Mouse (Mus musculus): Measurements from ENCODE around the gene Hemk1. TPM values are rescaled to one million over a fixed set of nuclear protein-coding genes. Genes with fewer than 3 reads are reported as not detected.

Hemk1 gene
- total RNA-seq, 1 experiment = 29.1 TPM

GRCm38 (mm10) chr9:107297059-107297458, 41.1 kb downstream of the Hemk1 start:
- Histone ChIP-seq H3K36me3 (ENCODE audit: control insufficient read depth, insufficient read depth, low read length, poor library complexity, severe bottlenecking) (peaks cover 7% of the 10 kb centered on the region; the same call in 1 of the 2 replicates), H3K4me1 (ENCODE audit: control insufficient read depth in 2 of 2, insufficient read depth in 2 of 2, low read length in 2 of 2, poor library complexity in 1 of 2) (peaks cover 0 to 19% of the 10 kb centered on the region in 2 experiments; a peak in 2 of 4 replicates), H3K4me3 (ENCODE audit: insufficient read depth in 1 of 2, low read depth in 1 of 2, low read length in 2 of 2, poor library complexity in 1 of 2, severe bottlenecking in 1 of 2) (peak overlapping the region; percentile 51 to 78), H3K9me3 (ENCODE audit: control insufficient read depth, insufficient read depth, low read depth, low read length) (no peaks in the 10 kb centered on the region), H3K27ac (ENCODE audit: insufficient read depth, low read depth, low read length, poor library complexity, severe bottlenecking) (no peak overlapping the region), H3K9ac (ENCODE audit: insufficient read depth, low read depth, low read length, poor library complexity, severe bottlenecking) (peak overlapping the region; percentile 46; the same call in 1 of the 2 replicates)
- in situ Hi-C loops (cut with MboI; ENCODE audit: low sequenced_read_pairs in 2 of 2, unreplicated experiment in 2 of 2) = loop anchor here in 1 of 2 experiments (10.0 kb wide), 1 partner anchor 392 kb away; no protein-coding TSS in a partner anchor
- no peak for DNase-seq (ENCODE audit: low read depth, low spot score)
- no peak for TF ChIP-seq MAFK (IDR thresholded peaks at IDR 0.05; ENCODE audit: insufficient read depth, low read depth, low read length)
- no peak for TF ChIP-seq HCFC1 (IDR thresholded peaks at IDR 0.05; ENCODE audit: borderline replicate concordance, insufficient read depth, low read length)
- TF ChIP-seq CHD2 (IDR thresholded peaks at IDR 0.05; ENCODE audit: low read depth, low read length) = no peak
- TF ChIP-seq ZC3H11A (IDR thresholded peaks at IDR 0.05; ENCODE audit: borderline replicate concordance, low read depth, low read length) = no peak
- TF ChIP-seq ZNF384 (IDR thresholded peaks at IDR 0.05; ENCODE audit: low read depth, low read length) = no peak

GRCm38 (mm10) chr9:107296501-107296965, 41.6 kb downstream of the Hemk1 start:
- H3K9me3 ChIP-seq (ENCODE audit: control insufficient read depth, insufficient read depth, low read depth, low read length) = no peaks in the 10 kb centered on the region
- in situ Hi-C loops (cut with MboI; ENCODE audit: low sequenced_read_pairs in 2 of 2, unreplicated experiment in 2 of 2) = loop anchor here in 1 of 2 experiments (10.0 kb wide), 1 partner anchor 392 kb away; no protein-coding TSS in a partner anchor
- peak overlapping the region; percentile 51 to 78 for H3K4me3 ChIP-seq (ENCODE audit: insufficient read depth in 1 of 2, low read depth in 1 of 2, low read length in 2 of 2, poor library complexity in 1 of 2, severe bottlenecking in 1 of 2)
- no peak overlapping the region; the same call in 1 of the 2 replicates for H3K27ac ChIP-seq (ENCODE audit: insufficient read depth, low read depth, low read length, poor library complexity, severe bottlenecking)
- peak; percentile 94 for DNase-seq (ENCODE audit: low read depth, low spot score)
- H3K36me3 ChIP-seq (ENCODE audit: control insufficient read depth, insufficient read depth, low read length, poor library complexity, severe bottlenecking) = peaks cover 7% of the 10 kb centered on the region; the same call in 1 of the 2 replicates
- TF ChIP-seq HCFC1 (IDR thresholded peaks at IDR 0.05; ENCODE audit: borderline replicate concordance, insufficient read depth, low read length) (no peak), CHD2 (IDR thresholded peaks at IDR 0.05; ENCODE audit: low read depth, low read length) (peak; percentile 89)
- peaks cover 0 to 15% of the 10 kb centered on the region in 2 experiments; a peak in 2 of 4 replicates for H3K4me1 ChIP-seq (ENCODE audit: control insufficient read depth in 2 of 2, insufficient read depth in 2 of 2, low read length in 2 of 2, poor library complexity in 1 of 2)
- peak overlapping the region; percentile 46 for H3K9ac ChIP-seq (ENCODE audit: insufficient read depth, low read depth, low read length, poor library complexity, severe bottlenecking)

DNA sequence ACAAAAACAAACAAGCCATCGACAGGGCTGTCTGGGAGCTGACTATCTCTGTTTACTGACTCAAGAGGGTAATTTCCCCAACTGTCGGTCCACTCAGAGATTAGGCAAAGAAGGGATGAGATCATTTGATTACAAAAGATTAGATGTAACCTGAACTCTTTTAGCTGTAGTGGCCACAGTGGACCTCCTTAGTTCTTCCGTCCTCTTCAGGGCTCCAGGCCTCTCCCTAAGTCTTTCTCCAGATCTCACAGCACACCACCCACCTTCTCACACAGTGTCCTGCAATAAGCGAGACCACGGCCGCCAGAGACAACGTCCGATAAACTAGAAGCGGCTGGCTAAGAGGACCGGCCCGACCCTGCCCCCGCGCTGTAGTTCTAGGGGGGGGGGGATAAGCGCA, 42.1 kb downstream of the Hemk1 start:
- no peak overlapping the region for H3K27ac ChIP-seq (ENCODE audit: insufficient read depth, low read depth, low read length, poor library complexity, severe bottlenecking)
- in situ Hi-C loops (cut with MboI; ENCODE audit: low sequenced_read_pairs in 2 of 2, unreplicated experiment in 2 of 2) = loop anchor here in 1 of 2 experiments (10.0 kb wide), 1 partner anchor 391 kb away; no protein-coding TSS in a partner anchor

GRCm38 (mm10) chr9:107296016-107296040, 42.3 kb downstream of the Hemk1 start, which contains the start of gene Cish:
Gene Cish (plus strand): TSS chr9:107296026.
- in situ Hi-C loops (cut with MboI; ENCODE audit: low sequenced_read_pairs in 2 of 2, unreplicated experiment in 2 of 2) = loop anchor here in 1 of 2 experiments (10.0 kb wide), 1 partner anchor 391 kb away; no protein-coding TSS in a partner anchor
- no peak for DNase-seq (ENCODE audit: low read depth, low spot score)
- H3K9ac ChIP-seq (ENCODE audit: insufficient read depth, low read depth, low read length, poor library complexity, severe bottlenecking) = peak within 1 kb of the TSS; percentile 46
- H3K4me3 ChIP-seq (ENCODE audit: insufficient read depth in 1 of 2, low read depth in 1 of 2, low read length in 2 of 2, poor library complexity in 1 of 2, severe bottlenecking in 1 of 2) = peak within 1 kb of the TSS; percentile 51 to 78
- peaks cover 5% of the 10 kb centered on the region; the same call in 1 of the 2 replicates for H3K36me3 ChIP-seq (ENCODE audit: control insufficient read depth, insufficient read depth, low read length, poor library complexity, severe bottlenecking)
- H3K4me1 ChIP-seq (ENCODE audit: control insufficient read depth in 2 of 2, insufficient read depth in 2 of 2, low read length in 2 of 2, poor library complexity in 1 of 2) = peaks cover 0 to 12% of the 10 kb centered on the region in 2 experiments; a peak in 2 of 4 replicates
- no peaks in the 10 kb centered on the region for H3K9me3 ChIP-seq (ENCODE audit: control insufficient read depth, insufficient read depth, low read depth, low read length)
- H3K27ac ChIP-seq (ENCODE audit: insufficient read depth, low read depth, low read length, poor library complexity, severe bottlenecking) = no peak within 1 kb of the TSS; the same call in 1 of the 2 replicates
- no peak for TF ChIP-seq ZC3H11A (IDR thresholded peaks at IDR 0.05; ENCODE audit: borderline replicate concordance, low read depth, low read length)
- TF ChIP-seq HCFC1 (IDR thresholded peaks at IDR 0.05; ENCODE audit: borderline replicate concordance, insufficient read depth, low read length) = no peak
- TF ChIP-seq ZNF384 (IDR thresholded peaks at IDR 0.05; ENCODE audit: low read depth, low read length) = no peak
- no peak for TF ChIP-seq MAFK (IDR thresholded peaks at IDR 0.05; ENCODE audit: insufficient read depth, low read depth, low read length)
- TF ChIP-seq CHD2 (IDR thresholded peaks at IDR 0.05; ENCODE audit: low read depth, low read length) = no peak

More for the DNA sequence above, 42.1 kb downstream of the Hemk1 start:
- Histone ChIP-seq H3K9me3 (ENCODE audit: control insufficient read depth, insufficient read depth, low read depth, low read length) (no peaks in the 10 kb centered on the region), H3K4me1 (ENCODE audit: control insufficient read depth in 2 of 2, insufficient read depth in 2 of 2, low read length in 2 of 2, poor library complexity in 1 of 2) (peaks cover 0 to 12% of the 10 kb centered on the region in 2 experiments; a peak in 2 of 4 replicates), H3K9ac (ENCODE audit: insufficient read depth, low read depth, low read length, poor library complexity, severe bottlenecking) (no peak overlapping the region; the same call in 1 of the 2 replicates), H3K4me3 (ENCODE audit: insufficient read depth in 1 of 2, low read depth in 1 of 2, low read length in 2 of 2, poor library complexity in 1 of 2, severe bottlenecking in 1 of 2) (peak overlapping the region; percentile 30 to 55; a peak in 2 of 4 replicates), H3K36me3 (ENCODE audit: control insufficient read depth, insufficient read depth, low read length, poor library complexity, severe bottlenecking) (peaks cover 7% of the 10 kb centered on the region; the same call in 1 of the 2 replicates)
- TF ChIP-seq HCFC1 (IDR thresholded peaks at IDR 0.05; ENCODE audit: borderline replicate concordance, insufficient read depth, low read length) = no peak
- no peak for TF ChIP-seq MAFK (IDR thresholded peaks at IDR 0.05; ENCODE audit: insufficient read depth, low read depth, low read length)
- no peak for TF ChIP-seq CHD2 (IDR thresholded peaks at IDR 0.05; ENCODE audit: low read depth, low read length)
- no peak for TF ChIP-seq ZC3H11A (IDR thresholded peaks at IDR 0.05; ENCODE audit: borderline replicate concordance, low read depth, low read length)
- TF ChIP-seq ZNF384 (IDR thresholded peaks at IDR 0.05; ENCODE audit: low read depth, low read length) = no peak
- no peak for DNase-seq (ENCODE audit: low read depth, low spot score)

Data from ES-E14 (cell line).